Comparison of ENCODE assay signal across 8 mouse cellular contexts in genomic region chr2:76672966-76673392, GRCm38 (mm10). TPM values are rescaled to one million over a fixed set of nuclear protein-coding genes. Genes with fewer than 3 reads are reported as not detected.
DNase-seq lines count a peak whose midpoint lies in the region; ATAC-seq and TF ChIP-seq lines count a peak whose summit lies in the region.

Gene Fkbp7, minus strand, starts transcription at chr2:76673116.

- H3K27ac ChIP-seq in cerebellum, adult 2 months (ENCODE audit: insufficient read depth, low read length) = peak within 1 kb of the TSS; percentile 32; the same call in 1 of the 2 replicates
- H3K27ac ChIP-seq in forebrain, postnatal 0 days (ENCODE audit: low read depth, low read length) = peak within 1 kb of the TSS; percentile 51
- peak within 1 kb of the TSS; percentile 91 for H3K27ac ChIP-seq in lung, embryonic 14.5 days (ENCODE audit: low read depth)

- DNase-seq in MEL-GATA-1-ER (ENCODE audit: extremely low read depth, low read depth) = peak; percentile 78
- peak; percentile 92 to 94 for DNase-seq in cerebellum, adult 2 months
- DNase-seq in forebrain, postnatal 0 days = peak; percentile 95
- peak; percentile 93 for DNase-seq in heart, postnatal 4 days
- peak; percentile 85 to 88 for DNase-seq in layer of hippocampus, adult 8-10 months (ENCODE audit: low spot score in 2 of 2)
- DNase-seq in lung, embryonic 14.5 days = peak; percentile 97
- peak; percentile 88 for DNase-seq in testis, postnatal 14 days (ENCODE audit: low spot score)

- no peaks in the 10 kb centered on the region for H3K4me1 ChIP-seq in cerebellum, adult 2 months (ENCODE audit: control insufficient read depth, insufficient read depth, low read length)
- peaks cover 19% of the 10 kb centered on the region for H3K4me1 ChIP-seq in forebrain, postnatal 0 days (ENCODE audit: insufficient read depth)
- H3K4me1 ChIP-seq in lung, embryonic 14.5 days (ENCODE audit: insufficient read depth) = no peaks in the 10 kb centered on the region

- TF ChIP-seq CTCF in cerebellum, adult 2 months (IDR thresholded peaks at IDR 0.05; ENCODE audit: borderline replicate concordance, insufficient read depth, low read depth, low read length) = no peak
- TF ChIP-seq CTCF in forebrain, postnatal 0 days (IDR thresholded peaks at IDR 0.05; ENCODE audit: low read depth) = peak; percentile 8; the same call in 1 of the 2 replicates
- TF ChIP-seq CTCF in lung, embryonic 14.5 days (IDR thresholded peaks at IDR 0.05; ENCODE audit: low read depth) = no peak

- under 1% methylated on average over 17 of the region's 17 CpGs for WGBS in cerebellum, adult 2 months
- WGBS in forebrain, postnatal 0 days = under 1% methylated on average over 17 of the region's 17 CpGs
- 0% methylated on average over 17 of the region's 17 CpGs for WGBS in lung, embryonic 14.5 days

- peak within 1 kb of the TSS; percentile 63 for H3K4me2 ChIP-seq in forebrain, postnatal 0 days (ENCODE audit: low read depth)
- H3K4me2 ChIP-seq in lung, embryonic 14.5 days = peak within 1 kb of the TSS; percentile 83

- no peaks in the 10 kb centered on the region for H3K36me3 ChIP-seq in forebrain, postnatal 0 days (ENCODE audit: insufficient read depth)
- H3K36me3 ChIP-seq in lung, embryonic 14.5 days (ENCODE audit: insufficient read depth) = 0 out of 2 replicates have a peak, but pooled peaks cover 6% of the 10 kb centered on the region

- peak; percentile 68; the same call in 1 of the 2 replicates for TF ChIP-seq POLR2A in cerebellum, adult 2 months (IDR thresholded peaks at IDR 0.05; ENCODE audit: borderline replicate concordance, insufficient read depth, low read length)

- peak within 1 kb of the TSS; percentile 53 for H3K4me3 ChIP-seq in cerebellum, adult 2 months (replicated peaks; ENCODE audit: insufficient read depth, low read depth, low read length)
- peak within 1 kb of the TSS; percentile 43 for H3K4me3 ChIP-seq in forebrain, postnatal 0 days (ENCODE audit: low read depth, low read length)
- H3K4me3 ChIP-seq in lung, embryonic 14.5 days (ENCODE audit: low read depth, low read length) = peak within 1 kb of the TSS; percentile 57

- no peaks in the 10 kb centered on the region for H3K9me3 ChIP-seq in forebrain, postnatal 0 days (ENCODE audit: low read length)
- no peaks in the 10 kb centered on the region for H3K9me3 ChIP-seq in lung, embryonic 14.5 days (ENCODE audit: low read depth, low read length)

- H3K9ac ChIP-seq in forebrain, postnatal 0 days = peak within 1 kb of the TSS; percentile 56
- peak within 1 kb of the TSS; percentile 79 for H3K9ac ChIP-seq in lung, embryonic 14.5 days

- H3K27me3 ChIP-seq in cerebellum, adult 2 months (ENCODE audit: control insufficient read depth, insufficient read depth, low read length) = no peaks in the 10 kb centered on the region
- H3K27me3 ChIP-seq in forebrain, postnatal 0 days (ENCODE audit: insufficient read depth, low read length) = no peaks in the 10 kb centered on the region
- H3K27me3 ChIP-seq in lung, embryonic 14.5 days (ENCODE audit: insufficient read depth, low read length) = no peaks in the 10 kb centered on the region

- ATAC-seq in forebrain, postnatal 0 days = peak; percentile 93
- ATAC-seq in lung, embryonic 14.5 days (ENCODE audit: insufficient read depth) = peak; percentile 85
- ATAC-seq in neutrophil, adult 5-6 weeks (ENCODE audit: extremely low read depth, insufficient number of reproducible peaks, low FRiP score, poor library complexity, severe bottlenecking) = peak; percentile 85

RNA-seq across cellular contexts. Expression of gene Fkbp7, which starts in this region (rescaled TPM):
- 8.9 and 9.6 TPM in 2 replicates for polyA plus RNA-seq in cerebellum, adult 2 months (2012; rRNA removed)
- 6.8 and 8.6 TPM in 2 replicates for total RNA-seq in forebrain, postnatal 0 days (2014; rRNA removed)
- 14.7 and 18.8 TPM in 2 replicates for polyA plus RNA-seq in forebrain, postnatal 0 days (2015; fragmentation: Nextera tagmentation; extraction: Ambion mirVana)
- 10 to 100 TPM; 23.8 to 30.0 TPM for total RNA-seq in heart, postnatal 4 days (2021)
- total RNA-seq in layer of hippocampus, adult 8-10 months (2022) = 1 to 10 TPM; 7.3 to 8.4 (median 8.1) TPM
- 69.0 and 72.8 TPM in 2 replicates for polyA plus RNA-seq in lung, embryonic 14.5 days (2014; fragmentation: Nextera tagmentation; extraction: Ambion mirVana)
- 3.7 and 9.0 TPM in 2 replicates for total RNA-seq in neutrophil, adult 5-6 weeks (2017)

Comparison
In these comparisons a context has a peak if more than half of its experiments do, and no peak if none do; other contexts are left out.
1. Peak in every context shown above with its lines: DNase-seq, ATAC-seq, H3K4me3 ChIP-seq and H3K27ac ChIP-seq.
2. H3K27ac ChIP-seq: peak in every context shown above with its lines; median percentile 91 in lung, embryonic 14.5 days; 51 in forebrain, postnatal 0 days; 32 in cerebellum, adult 2 months.